Comparison of ENCODE assay signal across 8 mouse cellular contexts in genomic region chr10:24164137-24164908, GRCm38 (mm10). TPM values are rescaled to one million over a fixed set of nuclear protein-coding genes. Genes with fewer than 3 reads are reported as not detected.
DNase-seq lines count a peak whose midpoint lies in the region; ATAC-seq and TF ChIP-seq lines count a peak whose summit lies in the region.

No protein-coding gene starts in this region.

- peak; percentile 26 for ATAC-seq in megakaryocyte progenitor cell, adult 5-6 weeks (replicated peaks; ENCODE audit: poor library complexity)

- DNase-seq in adrenal gland, adult (ENCODE audit: inconsistent age in 2 of 2, low spot score in 1 of 2): peak; percentile 53 to 83
- DNase-seq in adrenal gland, postnatal 4 days (ENCODE audit: low spot score in 2 of 2): no peak
- no peak for DNase-seq in ES-E14 (ENCODE audit: low read depth, low spot score)
- no peak for DNase-seq in heart, embryonic 10.5 days (ENCODE audit: low spot score)
- peak; percentile 63 for DNase-seq in kidney, adult 9 months
- no peak for DNase-seq in frontal cortex, postnatal 25 days (ENCODE audit: low spot score in 2 of 2)
- DNase-seq in cerebellum, adult 11-12 months: no peak

- H3K9me3 ChIP-seq in ES-E14 (ENCODE audit: control insufficient read depth, insufficient read depth, low read depth, low read length): no peaks in the 10 kb centered on the region
- H3K9me3 ChIP-seq in heart, embryonic 10.5 days: no peaks in the 10 kb centered on the region

- peaks cover 3 to 19% of the 10 kb centered on the region in 2 experiments; a peak in 2 of 4 replicates for H3K4me1 ChIP-seq in ES-E14 (ENCODE audit: control insufficient read depth in 2 of 2, insufficient read depth in 2 of 2, low read length in 2 of 2, poor library complexity in 1 of 2)
- peaks cover 18% of the 10 kb centered on the region for H3K4me1 ChIP-seq in heart, embryonic 10.5 days

- H3K27me3 ChIP-seq in heart, embryonic 10.5 days (ENCODE audit: insufficient read depth, poor library complexity, severe bottlenecking): no peaks in the 10 kb centered on the region

- peak overlapping the region; percentile 35; the same call in 1 of the 2 replicates for H3K27ac ChIP-seq in ES-E14 (ENCODE audit: insufficient read depth, low read depth, low read length, poor library complexity, severe bottlenecking)
- peak overlapping the region; percentile 63; the same call in 1 of the 2 replicates for H3K27ac ChIP-seq in heart, embryonic 10.5 days

- in situ Hi-C loops in ES-E14 (cut with MboI; ENCODE audit: low sequenced_read_pairs in 2 of 2, unreplicated experiment in 2 of 2): loop anchor here in 1 of 2 experiments (10.0 kb wide), 1 partner anchor 140 kb away; no protein-coding TSS in a partner anchor

- no peak overlapping the region for H3K9ac ChIP-seq in ES-E14 (ENCODE audit: insufficient read depth, low read depth, low read length, poor library complexity, severe bottlenecking)

- 33% methylated on average over 11 of the region's 11 CpGs for WGBS in heart, embryonic 10.5 days

- no peaks in the 10 kb centered on the region; the same call in 1 of the 2 replicates for H3K36me3 ChIP-seq in ES-E14 (ENCODE audit: control insufficient read depth, insufficient read depth, low read length, poor library complexity, severe bottlenecking)
- peaks cover 9% of the 10 kb centered on the region for H3K36me3 ChIP-seq in heart, embryonic 10.5 days

- H3K4me3 ChIP-seq in ES-E14 (ENCODE audit: insufficient read depth in 1 of 2, low read depth in 1 of 2, low read length in 2 of 2, poor library complexity in 1 of 2, severe bottlenecking in 1 of 2): no peak overlapping the region; a peak in 1 of 4 replicates
- H3K4me3 ChIP-seq in heart, embryonic 10.5 days: 0 out of 2 replicates have a peak overlapping the region, but pooled peaks have one; percentile 2

TF ChIP-seq in ES-E14, 5 proteins besides CTCF, POLR2A, EP300 and RAD21:
- TF ChIP-seq HCFC1 (IDR thresholded peaks at IDR 0.05; ENCODE audit: borderline replicate concordance, insufficient read depth, low read length): no peak
- no peak for TF ChIP-seq ZNF384 (IDR thresholded peaks at IDR 0.05; ENCODE audit: low read depth, low read length)
- no peak for TF ChIP-seq MAFK (IDR thresholded peaks at IDR 0.05; ENCODE audit: insufficient read depth, low read depth, low read length)
- TF ChIP-seq CHD2 (IDR thresholded peaks at IDR 0.05; ENCODE audit: low read depth, low read length): no peak
- no peak for TF ChIP-seq ZC3H11A (IDR thresholded peaks at IDR 0.05; ENCODE audit: borderline replicate concordance, low read depth, low read length)
TF ChIP-seq in ES-E14: peak in this region for 0.

RNA-seq across cellular contexts. Expression of gene Stx7, which starts 15.2 kb away (rescaled TPM):
- 100 to 1,000 TPM in 1 of 2 experiments, 10 to 100 TPM in 1; 98.9 to 110 TPM for total RNA-seq in adrenal gland, postnatal 4 days (2021)
- 27.0 and 44.5 TPM in 2 replicates for total RNA-seq in ES-E14 (2012; rRNA removed)
- polyA plus RNA-seq in heart, embryonic 10.5 days (2016; fragmentation: Nextera tagmentation; extraction: Ambion mirVana): 78.7 and 81.8 TPM in 2 replicates
- 53.4 and 64.1 TPM in 2 replicates for total RNA-seq in megakaryocyte progenitor cell, adult 5-6 weeks (2015)
- 47.2 and 55.5 TPM in 2 replicates for total RNA-seq in megakaryocyte progenitor cell, adult 5-6 weeks (2017)

RNA-seq across cellular contexts. Expression of gene Taar9, which starts 55.0 kb away (rescaled TPM):
- total RNA-seq in adrenal gland, postnatal 4 days (2021): not detected
- total RNA-seq in ES-E14 (2012; rRNA removed): not detected in 2 replicates
- not detected in 2 replicates for polyA plus RNA-seq in heart, embryonic 10.5 days (2016; fragmentation: Nextera tagmentation; extraction: Ambion mirVana)
- total RNA-seq in megakaryocyte progenitor cell, adult 5-6 weeks (2015): not detected in 2 replicates
- not detected in 2 replicates for total RNA-seq in megakaryocyte progenitor cell, adult 5-6 weeks (2017)

RNA-seq across cellular contexts. Expression of gene Moxd1, which starts 59.0 kb away (rescaled TPM):
- 1 to 10 TPM; 2.5 TPM for total RNA-seq in adrenal gland, postnatal 4 days (2021)
- 2.9 and 7.1 TPM in 2 replicates for total RNA-seq in ES-E14 (2012; rRNA removed)
- 1.6 and 6.2 TPM in 2 replicates for polyA plus RNA-seq in heart, embryonic 10.5 days (2016; fragmentation: Nextera tagmentation; extraction: Ambion mirVana)
- total RNA-seq in megakaryocyte progenitor cell, adult 5-6 weeks (2015): not detected in 2 replicates
- not detected in 2 replicates for total RNA-seq in megakaryocyte progenitor cell, adult 5-6 weeks (2017)

Comparison
In these comparisons a context has a peak if more than half of its experiments do, and no peak if none do; other contexts are left out.
1. DNase-seq: peak in adrenal gland, adult (2 of 2) and kidney, adult 9 months (single experiment); none in adrenal gland, postnatal 4 days (0 of 2), ES-E14 (single experiment), heart, embryonic 10.5 days (single experiment), frontal cortex, postnatal 25 days (0 of 2) and cerebellum, adult 11-12 months (single experiment).